Mouse (Mus musculus) ovary, postnatal 10 days (tissue): ENCODE results near the gene Tnf.

ENCODE experiments used
- DNase-seq: peaks from one replicate; pipeline ENCODE4 v3.0.0; 2022; ENCODE audit warnings: low spot score

The Tnf gene

GRCm38 (mm10) chr17:35153077-35153476, 48.7 kb downstream of the Tnf start:
- DNase-seq, result no peak

GRCm38 (mm10) chr17:35152121-35152520, 49.7 kb downstream of the Tnf start:
- DNase-seq, result no peak
